Mouse (Mus musculus) right cerebral cortex, postnatal 25 days (tissue): Measurements from ENCODE around the gene Axin2.
"Not testable (repeated sequence)": the region's sequence is repeated elsewhere in the genome, so short reads cannot be mapped to it uniquely, and the experiment has no call there.

Source experiments
- DNase-seq: peaks from one replicate; pipeline ENCODE4 v3.0.0; 2022

Axin2 gene

DNA sequence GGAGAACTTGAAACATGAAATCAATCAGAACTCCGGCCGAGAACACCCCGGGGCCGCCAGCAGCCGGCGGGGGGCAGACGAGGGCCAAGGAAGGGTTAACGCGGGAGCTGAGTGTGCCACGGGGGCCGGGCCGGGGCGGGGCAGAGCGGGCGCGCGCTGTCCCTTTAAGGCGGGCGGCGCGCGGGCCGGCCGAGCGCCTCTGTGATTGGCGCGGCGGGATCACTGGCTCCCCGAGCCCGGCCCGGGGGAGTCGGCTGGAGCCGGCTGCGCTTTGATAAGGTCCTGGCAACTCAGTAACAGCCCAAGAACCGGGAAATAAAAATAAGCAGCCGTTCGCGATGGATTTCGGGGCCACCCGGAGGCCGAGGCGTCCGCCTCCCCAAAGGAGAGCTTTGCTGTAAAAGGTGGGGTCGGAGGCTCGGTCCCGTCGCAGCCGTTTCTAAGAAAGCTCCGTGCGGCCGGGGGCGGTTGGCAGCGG lies at the start of gene Axin2:
Gene Axin2 (plus strand): TSS at position 192 of the 478 bp plus-strand sequence.
- peak; percentile 90 for DNase-seq

DNA sequence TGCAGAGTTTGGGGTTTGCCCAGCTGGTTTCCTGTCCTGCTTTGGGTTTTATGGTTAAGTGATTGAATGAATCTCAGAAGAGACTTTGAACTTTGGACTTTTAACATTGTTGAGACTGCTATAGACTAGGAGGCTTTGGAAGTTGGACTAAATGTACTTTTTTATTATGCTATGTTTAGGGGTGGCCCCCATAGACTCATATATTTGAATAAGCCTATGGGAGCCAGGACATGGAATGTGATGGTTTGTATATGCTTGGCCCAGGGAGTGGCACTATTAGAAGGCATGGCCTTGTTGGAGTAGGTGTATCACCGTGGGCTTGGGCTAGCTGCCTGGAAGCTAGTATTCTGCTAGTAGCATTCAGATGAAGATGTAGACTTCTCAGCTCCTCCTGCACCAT lies 48.9 kb upstream of the Axin2 start:
- not testable (repeated sequence) for DNase-seq

DNA sequence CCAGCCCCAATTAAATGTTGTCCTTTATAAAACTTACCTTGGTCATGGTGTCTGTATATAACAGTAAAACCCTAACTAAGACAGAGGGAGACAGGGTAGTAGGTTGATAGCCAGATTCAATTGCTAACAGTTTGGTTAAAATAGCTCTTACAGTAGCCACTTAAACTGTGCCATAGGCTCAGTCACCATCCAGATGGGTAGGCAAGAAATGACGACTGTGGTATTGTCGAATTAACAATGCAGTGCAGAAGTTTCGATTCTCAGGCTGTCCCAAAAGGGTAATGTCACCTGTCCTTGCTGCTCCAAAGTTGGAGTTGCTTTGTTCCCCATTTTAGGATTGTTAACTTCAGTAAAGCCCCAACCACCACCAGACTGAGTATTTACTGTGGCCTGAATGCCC lies 48.4 kb upstream of the Axin2 start:
- DNase-seq: no peak

DNA sequence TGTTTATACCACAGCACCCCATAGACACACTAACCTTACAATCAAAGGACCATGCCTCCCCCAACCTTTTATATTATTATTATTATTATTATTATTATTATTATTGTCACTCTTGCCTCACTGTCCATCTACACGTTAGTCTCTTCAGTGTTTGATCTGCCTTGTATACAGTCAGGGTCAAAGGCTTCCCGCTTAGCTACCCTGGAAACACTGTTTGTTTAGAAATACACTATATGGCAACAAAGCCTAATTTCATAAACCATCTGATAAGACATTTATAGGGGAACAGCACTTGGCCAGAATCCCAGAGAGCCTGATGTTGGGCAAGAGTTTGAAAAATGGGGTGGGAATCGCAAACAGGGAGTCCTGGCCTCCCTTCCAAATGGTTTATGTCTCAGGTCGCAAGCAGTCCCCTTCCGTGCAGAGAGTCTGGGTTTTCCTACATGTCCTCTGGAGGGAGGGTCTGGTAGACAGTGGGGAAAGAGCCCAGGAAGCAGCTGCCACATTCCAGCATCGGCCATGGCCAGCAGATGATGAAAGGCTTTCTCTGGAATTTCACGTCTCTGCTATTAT lies 43.4 kb upstream of the Axin2 start:
- no peak for DNase-seq

DNA sequence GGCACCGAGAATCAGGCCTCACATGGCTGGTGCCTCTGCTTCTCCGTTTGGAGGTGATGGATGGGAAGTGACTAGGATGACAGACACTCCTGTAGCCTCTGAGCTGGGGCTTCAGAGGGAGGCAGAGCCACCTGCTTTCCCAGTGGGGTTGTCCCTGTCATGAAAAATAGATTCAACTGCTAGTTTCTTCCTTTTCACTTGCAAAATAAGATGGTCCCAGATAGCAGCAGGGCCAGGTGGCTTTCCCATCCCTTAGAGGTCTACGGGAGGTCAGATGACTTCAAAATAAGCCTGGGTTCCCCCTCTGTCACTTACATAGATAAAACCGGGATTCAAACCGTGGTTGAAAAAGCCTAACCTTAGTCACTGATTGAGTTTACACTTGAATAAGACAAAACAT lies 42.6 kb upstream of the Axin2 start:
- no peak for DNase-seq

DNA sequence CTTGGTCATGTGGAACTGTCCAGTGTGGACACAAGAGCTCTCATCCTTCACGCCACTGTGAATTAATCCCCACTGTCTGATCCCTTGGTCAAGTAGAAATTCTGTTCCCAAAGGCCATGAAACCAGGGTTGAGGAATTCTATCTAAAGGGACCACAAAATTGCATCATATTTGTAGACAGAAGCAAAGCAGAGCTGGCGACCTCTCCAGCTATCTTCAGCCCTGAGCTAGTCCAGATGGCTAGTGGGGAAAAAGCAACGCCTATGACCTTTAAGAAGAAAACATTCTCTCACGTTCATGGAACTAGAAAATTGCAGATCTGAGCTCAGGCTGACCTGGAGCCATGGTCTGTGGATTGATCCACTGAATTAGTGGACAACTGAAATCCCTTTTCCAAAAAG lies 39.6 kb upstream of the Axin2 start:
- DNase-seq: no peak

DNA sequence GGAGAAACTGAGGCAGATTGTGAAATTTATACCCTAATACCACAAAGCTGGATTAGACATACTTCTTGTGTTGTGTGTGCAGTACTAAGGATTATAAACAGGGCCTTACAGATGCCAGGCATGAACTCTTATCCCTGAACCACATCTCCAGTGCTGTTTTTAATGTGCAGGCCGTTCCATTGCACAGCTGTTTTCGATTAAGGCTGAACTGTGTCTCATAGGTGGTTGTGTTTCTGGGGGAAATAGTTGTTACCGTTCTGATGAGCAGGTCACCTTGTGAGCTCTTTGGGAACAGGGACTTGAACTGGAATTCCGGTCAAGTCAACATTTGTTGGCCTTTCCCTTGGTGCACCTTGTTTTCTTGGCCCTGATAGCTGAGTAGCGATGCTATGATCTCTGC lies 38.5 kb upstream of the Axin2 start:
- DNase-seq: no peak

DNA sequence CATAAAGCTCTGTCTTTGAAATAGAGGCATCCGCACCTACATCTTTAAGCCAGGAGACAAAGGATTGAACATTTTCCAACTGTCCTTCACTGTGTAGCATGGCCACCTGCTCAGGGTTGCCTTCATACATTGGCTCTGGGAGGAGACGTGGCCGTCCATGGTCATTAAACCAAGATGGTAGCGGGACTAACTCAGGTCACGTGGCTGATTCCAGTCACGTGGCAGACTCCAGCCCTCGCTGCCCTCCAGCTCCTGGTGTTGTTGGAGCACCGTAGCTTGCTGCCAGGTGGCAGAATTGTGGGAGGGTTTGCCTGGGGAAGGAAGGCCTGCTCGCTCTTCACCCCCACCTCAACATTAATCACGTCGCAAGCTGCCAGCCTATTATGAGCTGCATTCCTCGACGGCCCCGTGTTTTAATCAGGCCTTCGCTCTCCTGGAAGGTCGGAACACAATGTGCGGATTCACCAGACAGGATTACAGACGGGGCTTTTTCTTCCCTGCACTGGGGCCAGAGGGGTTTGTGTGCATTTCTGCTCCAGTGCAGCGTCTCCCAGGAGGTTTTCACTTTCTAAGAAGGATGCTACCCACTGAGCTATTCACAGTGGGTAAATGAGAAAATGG lies 34.8 kb upstream of the Axin2 start:
- DNase-seq: no peak

DNA sequence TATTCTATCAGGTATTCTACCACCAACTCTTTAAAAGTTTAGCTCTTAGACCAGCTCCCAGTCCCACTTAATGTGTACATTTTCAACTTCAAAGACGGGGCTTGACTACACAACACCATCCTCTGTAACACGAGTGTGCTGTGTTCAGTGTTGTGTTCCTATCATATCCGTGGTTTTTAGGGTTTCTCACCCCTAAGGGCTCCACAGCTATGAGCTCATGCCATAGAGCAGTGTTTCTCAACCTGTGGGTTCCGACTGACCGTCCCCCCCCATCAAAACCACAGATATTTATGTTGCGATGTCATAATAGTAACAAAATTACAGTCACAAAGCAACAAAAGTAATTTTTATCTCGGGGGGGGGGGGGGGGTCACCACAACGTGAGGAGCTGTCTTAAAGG lies 34.1 kb upstream of the Axin2 start:
- DNase-seq: no peak

DNA sequence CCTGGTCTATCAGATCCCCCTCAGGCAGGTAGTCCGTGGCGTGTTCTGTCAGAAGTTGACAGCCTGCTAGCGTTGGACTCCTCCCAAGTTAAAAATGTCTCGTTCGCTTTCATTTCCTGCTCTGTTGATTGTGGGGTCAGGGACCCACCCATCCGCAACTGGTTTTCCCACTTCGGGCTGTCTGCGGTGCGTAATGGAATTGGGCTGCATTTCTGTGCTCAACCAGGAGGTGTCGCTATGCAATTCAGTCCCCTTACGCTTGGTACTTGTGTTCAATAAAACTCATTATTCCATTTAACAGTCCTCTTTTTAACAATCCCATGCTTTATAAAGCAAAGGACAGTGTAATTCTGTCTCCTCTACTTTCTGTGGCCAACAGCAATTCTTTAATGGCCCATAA lies 31.0 kb upstream of the Axin2 start:
- no peak for DNase-seq

DNA sequence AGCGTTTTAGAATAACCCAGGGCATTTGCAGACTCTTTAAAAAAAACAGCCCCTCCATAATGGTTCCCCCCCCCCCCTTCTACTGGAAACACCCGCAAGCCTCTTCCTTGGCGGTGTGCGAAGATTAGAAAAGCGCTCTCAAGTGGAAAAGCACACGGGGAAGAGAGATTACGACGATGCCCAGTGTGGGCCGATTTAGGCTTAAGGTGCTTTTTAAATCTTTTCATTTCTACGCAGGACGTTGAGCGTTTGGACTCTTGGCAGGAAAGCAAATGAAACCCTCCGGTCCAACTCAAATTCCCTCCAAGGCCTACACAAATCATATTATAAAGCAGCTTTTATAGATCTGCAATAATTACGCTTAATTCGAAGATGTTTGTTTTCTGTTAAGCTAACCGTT lies 29.6 kb upstream of the Axin2 start:
- DNase-seq: no peak

DNA sequence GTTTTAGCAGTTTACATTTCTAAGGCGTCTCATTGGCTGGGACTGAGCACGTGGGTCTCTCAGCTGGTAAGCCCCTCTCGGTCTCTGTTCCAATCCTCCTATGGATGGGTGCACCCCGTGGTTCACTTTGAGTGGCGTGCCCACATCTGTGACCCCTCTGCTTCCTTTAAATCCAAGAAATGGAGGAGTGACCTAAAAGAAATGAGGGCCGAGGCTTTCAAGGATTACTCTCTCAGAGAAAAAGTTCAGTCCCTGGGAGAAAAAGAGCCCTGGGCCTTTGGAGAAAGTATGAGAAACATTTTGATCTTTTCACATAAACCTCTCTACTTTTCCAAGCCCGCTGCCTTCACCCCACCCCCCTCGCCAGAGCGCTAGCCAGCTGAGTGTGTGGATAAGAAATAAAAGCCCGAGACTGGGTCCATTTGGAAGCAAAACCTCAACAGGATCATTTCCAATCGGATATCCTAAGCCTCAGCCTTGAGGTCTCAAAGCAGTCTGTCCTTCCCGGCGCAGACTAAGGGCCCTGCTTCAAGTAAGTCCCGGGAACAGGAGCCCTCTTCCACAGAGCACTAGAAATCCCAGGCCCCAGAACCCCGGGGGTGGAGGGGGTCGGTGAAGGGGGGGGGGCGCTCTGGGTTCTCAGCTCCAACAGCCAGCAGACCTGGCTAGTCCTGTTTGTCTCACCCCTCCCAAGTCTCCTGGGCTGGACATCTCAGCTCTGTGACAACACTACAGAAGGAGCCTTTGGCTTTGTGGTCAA lies 28.9 kb upstream of the Axin2 start:
- no peak for DNase-seq

DNA sequence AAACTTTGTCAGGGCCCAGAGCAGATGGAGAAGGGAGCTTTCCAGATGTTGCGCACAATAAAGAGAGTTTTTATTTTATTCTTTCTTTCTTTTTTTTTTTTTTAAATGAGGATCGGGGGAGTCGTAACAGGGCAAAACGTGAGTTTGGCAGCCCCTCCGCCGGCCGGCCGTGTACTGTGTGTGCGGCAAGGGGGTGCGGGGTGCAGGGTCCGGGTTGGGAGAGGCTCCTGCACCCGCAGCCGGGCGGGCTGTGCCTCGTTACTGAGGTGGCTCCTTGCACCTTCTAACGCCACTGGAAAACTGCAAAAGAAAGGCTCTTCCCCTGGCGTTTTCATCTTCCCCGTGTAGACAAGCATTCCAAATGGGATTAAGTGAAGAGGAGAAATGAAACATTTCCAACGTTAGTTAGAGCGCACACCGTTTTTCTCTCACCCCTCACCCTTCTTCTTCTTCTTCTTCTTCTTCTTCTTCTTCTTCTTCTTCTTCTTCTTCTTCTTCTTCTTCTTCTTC lies 28.2 kb upstream of the Axin2 start:
- DNase-seq: no peak

DNA sequence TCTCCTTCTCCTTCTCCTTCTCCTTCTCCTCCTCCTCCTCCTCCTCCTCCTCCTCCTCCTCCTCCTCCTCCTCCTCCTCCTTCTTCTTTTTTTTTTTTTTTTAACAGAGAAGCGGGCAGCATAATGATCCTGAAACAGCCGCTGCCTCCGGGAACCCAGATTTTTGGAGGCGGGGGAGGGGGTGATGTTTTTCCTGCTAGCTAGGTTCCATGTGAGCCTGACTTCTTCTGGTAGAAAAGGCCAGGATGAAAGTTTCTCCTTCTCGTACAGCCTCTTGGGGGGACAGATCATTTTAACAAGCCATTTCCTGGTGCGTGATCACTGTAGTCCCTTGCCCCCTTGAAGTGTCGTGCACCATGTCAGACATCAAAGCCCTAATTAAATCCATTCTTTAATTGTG lies 27.7 kb upstream of the Axin2 start:
- no peak for DNase-seq

DNA sequence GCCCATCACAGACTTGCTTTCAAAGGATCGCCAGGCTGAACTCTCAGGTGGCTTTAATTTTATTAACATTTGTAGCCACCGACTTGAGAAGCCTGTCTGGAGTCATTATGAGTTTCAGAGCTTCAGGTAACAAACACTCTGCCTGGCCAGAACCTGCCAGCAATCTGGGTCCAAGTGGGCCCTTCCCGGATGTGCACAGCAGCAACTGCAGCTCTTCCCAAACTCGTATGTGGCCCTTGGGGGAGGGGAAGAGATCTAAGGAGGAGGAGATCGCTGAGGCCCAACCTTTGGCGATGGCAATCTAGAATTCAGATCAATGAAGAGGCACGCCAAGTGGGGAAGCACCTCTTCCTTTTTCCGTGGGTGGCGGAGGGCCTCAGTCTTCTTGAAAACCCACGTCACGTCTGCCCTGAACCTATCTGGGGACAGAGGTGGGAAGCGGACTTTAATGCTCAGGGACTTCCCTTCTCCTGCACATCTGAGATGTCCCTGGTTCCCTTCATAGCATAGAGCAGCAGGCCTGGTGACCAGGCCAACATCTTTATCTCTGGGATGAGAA lies 26.8 kb upstream of the Axin2 start:
- DNase-seq: no peak

DNA sequence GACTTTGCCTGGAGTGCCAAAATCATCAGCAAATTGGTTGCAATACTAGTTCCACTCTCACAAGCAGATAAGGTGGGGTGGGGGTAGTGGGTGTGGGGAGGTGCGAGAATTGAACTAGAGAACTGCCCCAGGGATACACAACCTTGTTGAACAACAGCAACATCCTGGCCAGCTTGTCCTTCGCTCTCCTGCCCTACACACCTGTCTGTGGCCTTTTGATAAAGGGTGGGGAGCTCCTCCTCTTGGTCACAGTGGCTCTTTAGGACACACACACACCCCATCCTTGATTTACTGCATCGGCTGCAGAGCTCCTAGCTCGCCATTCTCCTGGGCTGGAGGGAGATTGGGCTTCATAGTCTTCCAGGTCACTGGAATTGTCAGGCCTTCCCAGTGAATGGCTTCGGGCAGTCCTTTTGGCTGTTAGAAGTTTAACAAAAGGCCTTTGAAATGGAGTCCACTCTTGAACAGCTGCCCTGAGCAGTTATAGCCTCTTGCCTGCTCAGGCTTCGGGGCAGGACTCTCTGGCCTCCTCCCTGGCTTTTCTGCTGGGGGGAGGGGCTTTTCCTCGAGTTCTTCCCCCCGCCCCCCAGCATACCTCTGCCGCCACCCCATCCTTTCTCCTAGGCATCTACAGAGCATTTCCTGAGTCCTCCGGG lies 26.2 kb upstream of the Axin2 start:
- no peak for DNase-seq

DNA sequence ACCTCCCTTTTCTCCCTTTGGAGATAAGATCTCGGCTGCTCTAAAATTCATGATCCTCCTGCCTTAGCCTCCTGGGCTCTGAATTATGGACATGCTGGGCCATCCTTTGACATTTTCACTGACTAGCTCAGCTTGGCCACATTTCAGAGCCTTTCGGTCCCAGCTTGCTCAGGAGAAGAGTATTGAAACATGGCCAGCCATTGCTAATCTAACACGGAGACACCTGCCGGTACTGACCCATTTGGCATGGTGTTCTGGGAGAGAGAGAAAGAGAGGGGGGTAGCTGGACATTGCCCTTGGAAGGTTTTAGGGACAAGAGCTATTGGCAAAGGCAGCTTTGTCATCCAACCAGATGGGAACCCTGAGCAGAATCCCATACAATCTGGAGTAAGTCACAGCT lies 23.1 kb upstream of the Axin2 start:
- no peak for DNase-seq

DNA sequence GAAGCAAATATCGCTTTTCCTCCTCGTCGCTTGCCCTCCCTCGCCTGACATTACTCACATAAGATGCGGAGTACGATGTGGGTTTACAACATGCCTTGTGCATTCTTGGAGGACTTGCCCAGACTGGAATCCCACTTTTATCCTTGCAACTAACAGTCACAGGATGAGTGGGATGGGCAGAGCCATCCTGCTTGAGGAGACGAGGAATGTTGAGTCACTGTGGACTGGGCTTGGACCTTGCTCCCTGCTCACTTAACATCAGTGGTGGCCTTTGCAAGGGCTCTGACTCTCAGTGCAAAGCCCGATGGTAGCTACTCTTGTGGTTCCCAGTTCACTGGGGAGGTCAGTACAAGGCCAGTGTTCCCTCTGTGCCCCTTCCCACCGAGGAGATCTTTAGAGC lies 22.1 kb upstream of the Axin2 start:
- DNase-seq: no peak

DNA sequence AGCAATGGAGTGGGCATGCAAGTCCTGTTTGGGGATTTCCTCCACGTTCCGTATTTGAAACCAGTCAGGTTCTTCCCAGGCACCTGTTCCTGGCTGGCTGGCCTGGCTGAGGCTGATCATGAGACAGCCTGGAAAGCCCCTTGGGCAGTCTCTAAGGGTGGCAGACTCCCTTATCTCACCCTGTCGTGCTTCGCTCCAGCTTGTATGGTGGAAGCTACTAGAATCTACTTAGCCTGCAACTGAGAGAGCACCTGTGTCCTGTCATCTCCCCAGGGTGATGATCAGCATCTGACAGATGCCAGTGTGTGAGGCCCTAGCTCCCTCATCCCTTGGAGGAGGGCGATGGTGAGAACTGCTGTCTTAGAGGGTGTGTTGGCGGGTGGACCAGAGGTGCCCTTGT lies 21.7 kb upstream of the Axin2 start:
- no peak for DNase-seq

DNA sequence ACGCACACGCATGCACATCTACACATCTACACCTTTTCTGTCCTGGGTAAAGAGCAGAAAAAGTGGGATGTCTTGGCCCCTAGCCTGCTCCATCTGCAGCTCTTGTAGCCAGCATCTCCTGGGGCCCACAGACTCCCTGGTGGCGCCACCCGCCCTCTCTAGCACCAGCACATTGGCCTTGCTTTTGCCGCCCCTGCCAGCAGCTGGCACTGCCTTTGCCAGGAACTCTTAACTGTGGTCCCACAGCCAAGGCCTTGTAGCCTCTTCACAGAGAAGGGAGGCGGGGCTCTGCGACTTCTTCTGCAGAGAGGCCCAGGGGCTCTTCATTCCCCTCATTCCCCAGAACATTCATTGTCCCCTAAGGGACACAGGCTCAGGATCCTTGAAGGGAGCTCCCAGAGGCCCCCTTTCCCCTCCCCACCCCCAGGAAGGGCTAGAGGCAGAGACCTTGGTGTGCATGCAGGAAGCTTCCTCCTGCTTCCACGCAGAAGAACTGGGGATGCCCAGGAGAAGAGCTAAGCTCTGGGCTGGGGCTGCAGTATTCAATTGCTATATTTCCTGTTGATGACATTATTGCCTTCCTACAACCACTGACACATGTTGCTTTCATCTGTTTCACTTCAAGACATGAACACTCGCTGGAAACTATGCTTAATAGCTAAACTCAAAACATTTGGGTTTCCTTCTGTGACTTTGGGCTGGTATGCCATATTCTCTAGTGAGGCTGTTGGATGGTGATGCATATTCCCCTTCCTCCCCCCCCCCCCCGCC lies 19.2 kb upstream of the Axin2 start:
- DNase-seq: no peak

DNA sequence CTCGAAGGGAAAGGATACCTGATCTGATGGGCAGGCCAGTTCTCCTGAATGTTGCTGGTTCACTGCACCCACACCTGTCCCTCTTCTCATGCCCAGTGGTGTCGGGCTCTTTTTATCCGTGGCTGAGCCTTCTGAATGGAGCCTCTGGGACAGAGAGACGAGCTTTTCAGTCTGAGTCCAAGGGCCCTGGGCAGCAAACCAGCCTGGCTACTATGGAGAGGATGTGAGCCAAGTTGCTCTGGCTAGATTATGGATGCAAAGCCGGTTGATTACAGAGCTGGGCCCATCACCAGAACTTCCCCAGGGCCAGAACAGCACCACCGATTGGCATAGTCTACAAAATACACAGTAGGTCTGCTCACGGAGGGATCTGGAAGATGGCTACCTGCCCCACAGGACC lies 18.5 kb upstream of the Axin2 start:
- no peak for DNase-seq

DNA sequence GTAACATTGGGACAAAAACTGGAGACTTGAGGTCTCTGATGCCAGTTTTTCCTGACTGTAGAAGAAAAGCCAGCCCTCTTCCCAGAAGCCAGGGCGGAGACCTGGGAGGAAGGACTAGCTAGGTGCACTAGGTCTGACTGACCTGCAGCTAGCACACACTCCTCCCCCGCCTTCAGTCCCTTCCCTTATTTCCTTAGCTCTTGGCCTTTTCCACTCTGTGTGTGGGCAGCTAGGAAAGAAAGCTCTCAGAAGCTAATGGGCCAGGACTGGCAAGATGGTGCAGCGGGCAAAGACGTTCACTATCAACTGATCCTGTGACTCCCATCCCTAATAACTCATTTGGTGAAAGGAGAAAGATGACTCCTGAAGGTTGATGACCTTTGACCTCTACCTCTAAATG lies 17.8 kb upstream of the Axin2 start:
- DNase-seq: no peak
